Mouse (Mus musculus): Measurements from ENCODE around the gene Agap2.

GRCm38 (mm10) chr10:127050119-127050474, 25.0 kb upstream of the Agap2 start:
- TF ChIP-seq CTCF (IDR thresholded peaks at IDR 0.05; ENCODE audit: low read depth, low read length) = no peak
- TF ChIP-seq POLR2A (IDR thresholded peaks at IDR 0.05; ENCODE audit: extremely low read depth, insufficient read depth, low read length) = no peak
